Mouse (Mus musculus): Measurements from ENCODE around the gene Gm4707. TPM values are rescaled to one million over a fixed set of nuclear protein-coding genes. Genes with fewer than 3 reads are reported as not detected.
A peak's percentile ranks its signal among the peaks of the same experiment; 100 is the strongest.

Gm4707 gene
- 0.10 and 0.20 TPM in 2 replicates for polyA plus RNA-seq (2012; rRNA removed)

DNA sequence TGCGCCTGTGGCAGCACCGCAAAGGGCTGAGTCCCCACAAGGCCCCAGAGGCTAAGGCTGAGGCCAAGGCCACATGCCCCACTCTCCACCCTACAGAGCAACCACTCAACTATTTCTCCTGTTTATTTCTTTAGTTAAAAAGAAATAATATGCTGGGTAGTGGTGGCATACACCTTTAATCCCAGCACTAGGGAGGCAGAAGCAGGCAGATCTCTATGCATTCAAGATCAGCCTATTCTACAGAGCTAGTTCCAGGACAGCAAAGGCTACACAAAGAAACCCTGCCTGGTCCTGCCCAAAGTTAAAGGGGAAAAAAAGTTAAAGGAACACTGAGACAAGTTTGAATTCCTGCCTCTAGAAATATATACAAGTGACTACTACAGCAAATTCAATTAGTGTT, at the start of gene Gm4707:
TSS of gene Gm4707 (minus strand) at position 101 of the 400 bp plus-strand sequence.
- TF ChIP-seq CTCF (IDR thresholded peaks at IDR 0.05; ENCODE audit: extremely low read depth, insufficient read length, insufficient replicate concordance, low read depth, low read length): no peak
- Histone ChIP-seq H3K27ac (ENCODE audit: insufficient read depth, low read depth, low read length) (no peak within 1 kb of the TSS), H3K4me3 (ENCODE audit: low read depth, low read length) (no peak within 1 kb of the TSS), H3K4me1 (ENCODE audit: control insufficient read depth, insufficient read depth, insufficient read length, low read length) (no peaks in the 10 kb centered on the region), H3K27me3 (ENCODE audit: control insufficient read depth, insufficient read depth, low read length) (no peaks in the 10 kb centered on the region), H3K36me3 (ENCODE audit: control insufficient read depth, insufficient read depth, low read length) (peaks cover 23% of the 10 kb centered on the region)
- WGBS: 98% methylated on average over 2 of the region's 2 CpGs

DNA sequence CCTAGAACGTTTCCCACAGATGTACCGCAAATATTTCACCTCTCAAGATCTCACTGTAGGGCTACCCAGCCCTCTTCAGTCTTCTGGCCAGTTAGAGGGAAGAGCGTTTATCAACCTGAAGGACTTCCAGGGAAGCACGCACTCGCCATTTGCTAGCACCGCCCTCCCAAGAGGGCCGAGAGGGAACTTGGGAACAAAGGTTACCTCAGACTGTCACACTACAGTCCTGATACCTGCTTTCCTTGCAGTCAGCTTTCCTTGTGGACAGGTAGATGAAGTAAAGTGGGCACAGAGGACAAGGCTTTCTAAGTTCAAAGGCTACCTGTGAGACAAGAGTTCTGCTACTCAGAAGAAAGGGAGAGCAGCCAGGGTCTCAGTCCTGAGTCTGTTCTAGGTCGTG, 47.1 kb upstream of the Gm4707 start:
- Histone ChIP-seq H3K4me3 (ENCODE audit: low read depth, low read length) (no peak overlapping the region), H3K36me3 (ENCODE audit: control insufficient read depth, insufficient read depth, low read length) (peaks cover 5% of the 10 kb centered on the region; the same call in 1 of the 2 replicates), H3K27ac (ENCODE audit: insufficient read depth, low read depth, low read length) (no peak overlapping the region), H3K4me1 (ENCODE audit: control insufficient read depth, insufficient read depth, insufficient read length, low read length) (no peaks in the 10 kb centered on the region), H3K27me3 (ENCODE audit: control insufficient read depth, insufficient read depth, low read length) (no peaks in the 10 kb centered on the region)
- 78% methylated on average over 8 of the region's 8 CpGs for WGBS
- no peak for TF ChIP-seq POLR2A (IDR thresholded peaks at IDR 0.05; ENCODE audit: low read depth, low read length)
- TF ChIP-seq CTCF (IDR thresholded peaks at IDR 0.05; ENCODE audit: extremely low read depth, insufficient read length, insufficient replicate concordance, low read depth, low read length): no peak

DNA sequence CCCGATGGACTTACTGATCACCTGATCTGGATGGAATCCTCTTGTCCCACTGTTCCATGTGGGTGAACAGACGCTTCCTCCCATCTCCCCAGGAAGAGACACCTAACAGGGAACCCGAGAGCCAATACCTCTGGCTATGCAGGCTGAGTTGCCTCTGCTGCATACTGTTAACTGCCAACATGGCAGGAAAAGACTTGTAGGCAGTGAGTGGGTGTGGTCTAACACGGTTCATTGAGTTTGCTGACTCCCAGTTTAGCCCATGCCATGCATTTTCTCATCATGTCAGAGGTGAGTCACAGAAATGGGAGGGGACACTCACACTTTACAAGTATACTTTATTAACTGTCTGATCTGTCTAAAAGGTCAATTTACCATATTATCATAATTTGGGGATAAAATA, 36.1 kb upstream of the Gm4707 start:
- Histone ChIP-seq H3K4me1 (ENCODE audit: control insufficient read depth, insufficient read depth, insufficient read length, low read length) (no peaks in the 10 kb centered on the region), H3K36me3 (ENCODE audit: control insufficient read depth, insufficient read depth, low read length) (peaks cover 4% of the 10 kb centered on the region), H3K27me3 (ENCODE audit: control insufficient read depth, insufficient read depth, low read length) (no peaks in the 10 kb centered on the region), H3K27ac (ENCODE audit: insufficient read depth, low read depth, low read length) (no peak overlapping the region), H3K4me3 (ENCODE audit: low read depth, low read length) (no peak overlapping the region)
- WGBS: 85% methylated on average over 4 of the region's 4 CpGs
- TF ChIP-seq POLR2A (IDR thresholded peaks at IDR 0.05; ENCODE audit: low read depth, low read length): no peak
- TF ChIP-seq CTCF (IDR thresholded peaks at IDR 0.05; ENCODE audit: extremely low read depth, insufficient read length, insufficient replicate concordance, low read depth, low read length): no peak

DNA sequence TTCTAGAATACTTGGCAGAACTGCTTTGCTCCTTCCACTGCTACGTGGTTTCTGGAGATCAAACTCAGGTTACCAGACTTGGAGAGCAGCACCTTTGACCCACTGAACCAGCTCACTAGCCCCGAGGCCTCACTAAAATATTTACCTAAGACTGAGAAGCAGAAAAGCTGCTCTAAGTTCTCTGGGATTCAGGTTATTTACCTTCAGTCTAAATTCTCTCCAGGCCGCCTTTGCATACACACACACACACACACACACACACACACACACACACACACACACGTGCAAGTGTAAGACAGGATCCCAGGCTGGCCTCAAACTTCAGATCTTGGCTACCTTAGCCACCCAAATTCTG, 31.6 kb upstream of the Gm4707 start:
- TF ChIP-seq POLR2A (IDR thresholded peaks at IDR 0.05; ENCODE audit: low read depth, low read length) (no peak), CTCF (IDR thresholded peaks at IDR 0.05; ENCODE audit: extremely low read depth, insufficient read length, insufficient replicate concordance, low read depth, low read length) (no peak)
- no peak overlapping the region for H3K4me3 ChIP-seq (ENCODE audit: low read depth, low read length)
- no peaks in the 10 kb centered on the region for H3K27me3 ChIP-seq (ENCODE audit: control insufficient read depth, insufficient read depth, low read length)
- H3K4me1 ChIP-seq (ENCODE audit: control insufficient read depth, insufficient read depth, insufficient read length, low read length): no peaks in the 10 kb centered on the region
- H3K36me3 ChIP-seq (ENCODE audit: control insufficient read depth, insufficient read depth, low read length): no peaks in the 10 kb centered on the region; the same call in 1 of the 2 replicates
- H3K27ac ChIP-seq (ENCODE audit: insufficient read depth, low read depth, low read length): no peak overlapping the region
- WGBS: 45% methylated on average over 4 of the region's 4 CpGs

- TF ChIP-seq POLR2A (IDR thresholded peaks at IDR 0.05; ENCODE audit: low read depth, low read length) (no peak), CTCF (IDR thresholded peaks at IDR 0.05; ENCODE audit: extremely low read depth, insufficient read length, insufficient replicate concordance, low read depth, low read length) (no peak)
- WGBS: 47% methylated on average over 9 of the region's 9 CpGs
- no peaks in the 10 kb centered on the region for H3K36me3 ChIP-seq (ENCODE audit: control insufficient read depth, insufficient read depth, low read length)
- H3K27me3 ChIP-seq (ENCODE audit: control insufficient read depth, insufficient read depth, low read length): no peaks in the 10 kb centered on the region
- no peak overlapping the region for H3K27ac ChIP-seq (ENCODE audit: insufficient read depth, low read depth, low read length)
- H3K4me3 ChIP-seq (ENCODE audit: low read depth, low read length): no peak overlapping the region
- H3K4me1 ChIP-seq (ENCODE audit: control insufficient read depth, insufficient read depth, insufficient read length, low read length): no peaks in the 10 kb centered on the region
These were observed 31.1 kb upstream of the Gm4707 start for GRCm38 (mm10) chr17:71490666-71491331.

GRCm38 (mm10) chr17:71489703-71490461, 30.2 kb upstream of the Gm4707 start:
- TF ChIP-seq POLR2A (IDR thresholded peaks at IDR 0.05; ENCODE audit: low read depth, low read length): no peak
- TF ChIP-seq CTCF (IDR thresholded peaks at IDR 0.05; ENCODE audit: extremely low read depth, insufficient read length, insufficient replicate concordance, low read depth, low read length): no peak
- no peak overlapping the region for H3K4me3 ChIP-seq (ENCODE audit: low read depth, low read length)
- H3K27ac ChIP-seq (ENCODE audit: insufficient read depth, low read depth, low read length): no peak overlapping the region
- 86% methylated on average over 9 of the region's 9 CpGs for WGBS
- H3K36me3 ChIP-seq (ENCODE audit: control insufficient read depth, insufficient read depth, low read length): no peaks in the 10 kb centered on the region
- H3K27me3 ChIP-seq (ENCODE audit: control insufficient read depth, insufficient read depth, low read length): no peaks in the 10 kb centered on the region
- no peaks in the 10 kb centered on the region for H3K4me1 ChIP-seq (ENCODE audit: control insufficient read depth, insufficient read depth, insufficient read length, low read length)

DNA sequence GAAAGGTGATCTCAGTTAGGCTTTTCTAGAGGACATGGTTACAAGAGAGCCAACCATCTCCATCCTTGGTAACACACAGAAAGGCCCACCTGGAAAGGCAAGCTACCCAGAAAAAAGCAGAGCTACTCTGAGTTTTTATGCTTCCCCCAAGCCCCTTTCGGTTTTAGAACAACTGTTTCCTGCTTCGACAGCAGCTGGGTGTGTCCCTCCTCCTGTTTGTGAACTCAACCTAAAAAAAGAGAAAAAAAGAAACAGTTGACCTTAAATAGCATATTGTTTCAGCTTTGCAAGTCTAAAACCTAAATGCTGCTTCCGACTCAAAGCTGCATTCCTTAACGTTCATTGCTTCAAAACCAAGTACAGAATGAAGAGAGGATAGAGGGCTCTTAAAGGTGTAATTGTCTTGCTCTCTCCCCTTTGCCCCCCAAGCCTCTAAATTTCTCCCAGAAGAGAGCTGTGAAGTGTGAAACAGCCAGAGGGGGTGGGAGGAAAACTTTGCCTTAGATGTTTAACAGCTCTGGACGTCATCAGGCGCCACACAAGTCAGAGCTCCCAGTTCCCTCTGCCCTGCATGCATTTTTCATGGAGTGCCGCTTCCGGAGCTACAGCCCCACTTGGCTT, 26.6 kb upstream of the Gm4707 start:
- Histone ChIP-seq H3K27me3 (ENCODE audit: control insufficient read depth, insufficient read depth, low read length) (no peaks in the 10 kb centered on the region), H3K36me3 (ENCODE audit: control insufficient read depth, insufficient read depth, low read length) (no peaks in the 10 kb centered on the region), H3K4me1 (ENCODE audit: control insufficient read depth, insufficient read depth, insufficient read length, low read length) (peaks cover 3% of the 10 kb centered on the region; the same call in 1 of the 2 replicates), H3K27ac (ENCODE audit: insufficient read depth, low read depth, low read length) (peak overlapping the region; percentile 97), H3K4me3 (ENCODE audit: low read depth, low read length) (peak overlapping the region; percentile 21; the same call in 1 of the 2 replicates)
- WGBS: 36% methylated on average over 8 of the region's 8 CpGs
- no peak for TF ChIP-seq CTCF (IDR thresholded peaks at IDR 0.05; ENCODE audit: extremely low read depth, insufficient read length, insufficient replicate concordance, low read depth, low read length)
- no peak for TF ChIP-seq POLR2A (IDR thresholded peaks at IDR 0.05; ENCODE audit: low read depth, low read length)
